Mouse (Mus musculus): ENCODE measurements around the gene Vamp5. TPM values are rescaled to one million over a fixed set of nuclear protein-coding genes. Genes with fewer than 3 reads are reported as not detected.

Vamp5 gene
- total RNA-seq, 2 experiments from 2014 or later, result 125 to 424 TPM

GRCm38 (mm10) chr6:72370091-72370490, 10.2 kb downstream of the Vamp5 start:
- ATAC-seq (replicated peaks; ENCODE audit: low FRiP score, low TSS enrichment, poor library complexity, severe bottlenecking), result no peak

GRCm38 (mm10) chr6:72369557-72369956, 10.7 kb downstream of the Vamp5 start:
- peak; percentile 54 for ATAC-seq (replicated peaks; ENCODE audit: low FRiP score, low TSS enrichment, poor library complexity, severe bottlenecking)

- ATAC-seq (replicated peaks; ENCODE audit: low FRiP score, low TSS enrichment, poor library complexity, severe bottlenecking), result no peak
These were observed 12.8 kb downstream of the Vamp5 start for GRCm38 (mm10) chr6:72367460-72367974.

GRCm38 (mm10) chr6:72366844-72367443, 13.3 kb downstream of the Vamp5 start, which contains the start of gene Rnf181:
Gene Rnf181 (minus strand): TSS chr6:72366956.
- ATAC-seq (replicated peaks; ENCODE audit: low FRiP score, low TSS enrichment, poor library complexity, severe bottlenecking), result no peak

- ATAC-seq (replicated peaks; ENCODE audit: low FRiP score, low TSS enrichment, poor library complexity, severe bottlenecking), result no peak
These were observed 14.0 kb downstream of the Vamp5 start for GRCm38 (mm10) chr6:72366304-72366703.

GRCm38 (mm10) chr6:72364985-72365384, 15.3 kb downstream of the Vamp5 start:
- no peak for ATAC-seq (replicated peaks; ENCODE audit: low FRiP score, low TSS enrichment, poor library complexity, severe bottlenecking)

- ATAC-seq (replicated peaks; ENCODE audit: low FRiP score, low TSS enrichment, poor library complexity, severe bottlenecking), result no peak
These were observed 16.3 kb downstream of the Vamp5 start for GRCm38 (mm10) chr6:72364009-72364408.

- ATAC-seq (replicated peaks; ENCODE audit: low FRiP score, low TSS enrichment, poor library complexity, severe bottlenecking), result peak; percentile 89
These were observed 17.9 kb downstream of the Vamp5 start for GRCm38 (mm10) chr6:72362132-72363028.

- peak; percentile 45 for ATAC-seq (replicated peaks; ENCODE audit: low FRiP score, low TSS enrichment, poor library complexity, severe bottlenecking)
These were observed 19.1 kb downstream of the Vamp5 start for GRCm38 (mm10) chr6:72361121-72361551.

GRCm38 (mm10) chr6:72360599-72360935, 19.7 kb downstream of the Vamp5 start:
- ATAC-seq (replicated peaks; ENCODE audit: low FRiP score, low TSS enrichment, poor library complexity, severe bottlenecking), result no peak

- ATAC-seq (replicated peaks; ENCODE audit: low FRiP score, low TSS enrichment, poor library complexity, severe bottlenecking), result no peak
These were observed 20.2 kb downstream of the Vamp5 start for GRCm38 (mm10) chr6:72359891-72360598.

GRCm38 (mm10) chr6:72359343-72359742, 20.9 kb downstream of the Vamp5 start:
- ATAC-seq (replicated peaks; ENCODE audit: low FRiP score, low TSS enrichment, poor library complexity, severe bottlenecking), result no peak

GRCm38 (mm10) chr6:72358086-72358764, 22.0 kb downstream of the Vamp5 start:
- no peak for ATAC-seq (replicated peaks; ENCODE audit: low FRiP score, low TSS enrichment, poor library complexity, severe bottlenecking)

GRCm38 (mm10) chr6:72357164-72358079, 22.8 kb downstream of the Vamp5 start:
- ATAC-seq (replicated peaks; ENCODE audit: low FRiP score, low TSS enrichment, poor library complexity, severe bottlenecking), result peak; percentile 54

- no peak for ATAC-seq (replicated peaks; ENCODE audit: low FRiP score, low TSS enrichment, poor library complexity, severe bottlenecking)
These were observed 24.2 kb downstream of the Vamp5 start for GRCm38 (mm10) chr6:72356001-72356532.

GRCm38 (mm10) chr6:72355066-72355911, 25.0 kb downstream of the Vamp5 start, which contains the start of gene Tmem150a:
Gene Tmem150a (plus strand): TSS chr6:72355447.
- ATAC-seq (replicated peaks; ENCODE audit: low FRiP score, low TSS enrichment, poor library complexity, severe bottlenecking), result peak; percentile 25

- no peak for ATAC-seq (replicated peaks; ENCODE audit: low FRiP score, low TSS enrichment, poor library complexity, severe bottlenecking)
These were observed 26.2 kb downstream of the Vamp5 start for GRCm38 (mm10) chr6:72354025-72354424.

Data from megakaryocyte-erythroid progenitor cell, adult 5-6 weeks (primary cell).